Mouse (Mus musculus): Measurements from ENCODE around the gene Ccl24. TPM values are rescaled to one million over a fixed set of nuclear protein-coding genes. Genes with fewer than 3 reads are reported as not detected.

Gene Ccl24
- polyA plus RNA-seq, 1 experiment from 2014 or later = 34.3 TPM

DNA sequence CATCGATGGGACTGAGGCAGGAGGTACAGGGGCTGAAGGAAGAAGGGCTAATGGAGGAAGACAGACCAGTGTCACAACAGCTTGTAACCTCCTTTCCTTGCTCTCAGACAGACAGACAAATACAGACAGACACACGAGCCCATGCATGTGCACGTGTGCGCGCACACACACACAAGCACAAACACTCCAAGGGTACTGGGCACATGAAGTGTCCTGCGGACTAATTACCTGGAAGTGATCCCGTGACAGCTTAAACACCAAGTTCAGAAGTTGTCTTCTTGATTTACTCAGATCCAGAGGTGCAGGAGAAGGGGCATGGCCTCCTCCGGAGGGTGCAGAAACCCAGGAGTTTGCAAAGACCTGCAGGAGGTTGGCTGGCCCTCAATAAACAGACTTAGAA lies 12.8 kb upstream of the Ccl24 start:
- H3K27me3 ChIP-seq (replicated peaks; ENCODE audit: control insufficient read depth, insufficient read depth, low read length) = no peaks in the 10 kb centered on the region
- H3K4me1 ChIP-seq (ENCODE audit: control insufficient read depth, insufficient read depth, low read length) = no peaks in the 10 kb centered on the region
- no peak overlapping the region for H3K4me2 ChIP-seq (ENCODE audit: low read depth, low read length)
- no peaks in the 10 kb centered on the region for H3K9me3 ChIP-seq (ENCODE audit: control insufficient read depth, low read length)
- 86% methylated on average over 8 of the region's 8 CpGs for WGBS
- no peak for ATAC-seq
- no peak overlapping the region for H3K27ac ChIP-seq (ENCODE audit: low read length)
- no peaks in the 10 kb centered on the region for H3K36me3 ChIP-seq (ENCODE audit: control insufficient read depth, insufficient read depth, low read length)
- H3K9ac ChIP-seq (ENCODE audit: low read depth, low read length) = no peak overlapping the region
- H3K4me3 ChIP-seq (ENCODE audit: low read length) = no peak overlapping the region

DNA sequence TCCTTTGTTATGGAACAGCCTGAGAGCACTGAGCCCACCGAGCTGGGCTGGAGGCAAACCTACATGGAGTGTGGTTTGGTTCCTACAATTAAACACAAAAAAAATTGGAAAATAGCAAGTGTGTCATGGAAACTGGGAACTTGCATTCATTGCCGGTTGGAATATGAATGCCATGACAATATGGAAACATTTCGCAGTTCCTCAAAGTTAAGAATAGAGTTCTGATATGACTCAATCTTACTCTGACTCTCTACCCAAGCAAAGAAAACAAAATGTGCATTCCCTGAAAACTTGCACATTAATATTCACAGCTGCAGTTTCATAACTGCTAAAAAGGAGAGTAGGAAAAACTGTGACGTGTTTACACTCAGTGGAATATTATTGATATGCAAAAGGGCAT lies 9.5 kb upstream of the Ccl24 start:
- H3K9me3 ChIP-seq (ENCODE audit: control insufficient read depth, low read length) = no peaks in the 10 kb centered on the region
- H3K9ac ChIP-seq (ENCODE audit: low read depth, low read length) = no peak overlapping the region
- no peaks in the 10 kb centered on the region for H3K4me1 ChIP-seq (ENCODE audit: control insufficient read depth, insufficient read depth, low read length)
- 86% methylated on average over 4 of the region's 4 CpGs for WGBS
- H3K4me2 ChIP-seq (ENCODE audit: low read depth, low read length) = no peak overlapping the region
- H3K27me3 ChIP-seq (replicated peaks; ENCODE audit: control insufficient read depth, insufficient read depth, low read length) = no peaks in the 10 kb centered on the region
- no peak for ATAC-seq
- no peak overlapping the region for H3K27ac ChIP-seq (ENCODE audit: low read length)
- no peak overlapping the region for H3K4me3 ChIP-seq (ENCODE audit: low read length)
- H3K36me3 ChIP-seq (ENCODE audit: control insufficient read depth, insufficient read depth, low read length) = no peaks in the 10 kb centered on the region

DNA sequence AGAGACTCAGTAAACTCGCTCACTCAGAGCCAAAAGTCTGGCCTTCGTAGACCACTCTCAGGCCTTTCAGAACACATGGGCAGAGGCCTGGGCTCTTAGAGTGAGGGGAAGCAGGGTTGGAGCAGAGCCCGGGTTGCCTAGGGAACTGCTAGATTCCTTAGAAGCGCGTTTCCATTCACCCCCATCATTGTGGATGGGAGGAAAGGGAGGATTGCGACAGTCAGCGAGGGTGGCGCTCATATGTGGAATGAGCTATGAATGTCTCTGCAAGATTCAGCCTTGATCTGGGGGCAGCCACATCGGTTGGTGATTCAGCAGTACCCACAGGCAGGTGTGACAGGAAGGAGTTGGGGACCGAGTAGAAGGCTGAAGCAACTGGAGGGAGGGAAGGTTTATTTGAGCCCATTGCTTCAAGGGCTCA lies 6.5 kb upstream of the Ccl24 start:
- H3K36me3 ChIP-seq (ENCODE audit: control insufficient read depth, insufficient read depth, low read length) = no peaks in the 10 kb centered on the region
- no peak overlapping the region for H3K4me2 ChIP-seq (ENCODE audit: low read depth, low read length)
- no peaks in the 10 kb centered on the region for H3K9me3 ChIP-seq (ENCODE audit: control insufficient read depth, low read length)
- 83% methylated on average over 10 of the region's 10 CpGs for WGBS
- no peak overlapping the region for H3K27ac ChIP-seq (ENCODE audit: low read length)
- H3K4me3 ChIP-seq (ENCODE audit: low read length) = no peak overlapping the region
- H3K4me1 ChIP-seq (ENCODE audit: control insufficient read depth, insufficient read depth, low read length) = no peaks in the 10 kb centered on the region
- ATAC-seq = no peak
- no peak overlapping the region for H3K9ac ChIP-seq (ENCODE audit: low read depth, low read length)
- H3K27me3 ChIP-seq (replicated peaks; ENCODE audit: control insufficient read depth, insufficient read depth, low read length) = no peaks in the 10 kb centered on the region

DNA sequence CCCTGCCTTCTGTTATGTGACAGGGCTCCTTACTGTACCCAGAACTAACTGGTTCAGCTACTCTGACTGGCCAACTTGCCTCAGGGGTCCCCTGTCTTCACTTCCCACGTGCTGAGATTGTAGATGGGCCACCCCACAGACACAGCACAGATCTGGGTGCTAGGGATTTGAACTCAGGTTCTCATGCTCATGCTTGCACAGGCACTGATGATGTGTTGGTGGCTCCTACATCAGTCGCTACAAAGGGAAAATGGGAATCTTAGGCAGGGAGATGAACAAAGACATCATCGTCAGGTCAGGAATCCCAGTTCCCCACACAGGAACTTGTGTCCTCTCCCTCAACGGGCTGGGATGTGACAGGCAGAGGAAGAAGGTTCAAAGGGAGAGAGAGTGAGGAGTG lies 3.2 kb upstream of the Ccl24 start:
- no peaks in the 10 kb centered on the region for H3K36me3 ChIP-seq (ENCODE audit: control insufficient read depth, insufficient read depth, low read length)
- H3K4me1 ChIP-seq (ENCODE audit: control insufficient read depth, insufficient read depth, low read length) = no peaks in the 10 kb centered on the region
- no peak overlapping the region for H3K27ac ChIP-seq (ENCODE audit: low read length)
- WGBS = 69% methylated on average over 4 of the region's 4 CpGs
- ATAC-seq = no peak
- H3K4me2 ChIP-seq (ENCODE audit: low read depth, low read length) = no peak overlapping the region
- no peak overlapping the region for H3K9ac ChIP-seq (ENCODE audit: low read depth, low read length)
- H3K27me3 ChIP-seq (replicated peaks; ENCODE audit: control insufficient read depth, insufficient read depth, low read length) = no peaks in the 10 kb centered on the region
- no peak overlapping the region for H3K4me3 ChIP-seq (ENCODE audit: low read length)
- no peaks in the 10 kb centered on the region for H3K9me3 ChIP-seq (ENCODE audit: control insufficient read depth, low read length)

DNA sequence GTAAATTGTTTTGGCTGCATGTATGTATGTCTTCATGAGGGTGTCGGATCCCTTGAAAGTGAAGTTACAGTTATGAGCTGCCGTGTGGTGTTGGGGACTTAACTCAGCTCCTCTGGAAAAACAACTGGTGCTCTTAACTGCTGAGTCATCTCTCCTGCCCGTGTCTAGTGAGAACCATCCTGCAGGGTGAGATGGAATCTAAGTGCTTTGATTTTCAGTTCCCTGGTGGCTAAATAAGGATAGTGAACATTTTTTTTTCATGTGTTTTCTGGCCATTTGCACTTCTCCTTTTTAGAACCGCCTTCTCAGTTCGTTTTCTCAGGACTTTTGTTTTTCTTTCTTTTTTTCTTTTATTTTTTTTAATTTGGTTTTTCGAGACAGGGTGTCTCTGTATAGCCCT lies 4.2 kb downstream of the Ccl24 start:
- WGBS = 64% methylated on average over 6 of the region's 6 CpGs
- ATAC-seq = no peak
- H3K27ac ChIP-seq (ENCODE audit: low read length) = no peak overlapping the region

DNA sequence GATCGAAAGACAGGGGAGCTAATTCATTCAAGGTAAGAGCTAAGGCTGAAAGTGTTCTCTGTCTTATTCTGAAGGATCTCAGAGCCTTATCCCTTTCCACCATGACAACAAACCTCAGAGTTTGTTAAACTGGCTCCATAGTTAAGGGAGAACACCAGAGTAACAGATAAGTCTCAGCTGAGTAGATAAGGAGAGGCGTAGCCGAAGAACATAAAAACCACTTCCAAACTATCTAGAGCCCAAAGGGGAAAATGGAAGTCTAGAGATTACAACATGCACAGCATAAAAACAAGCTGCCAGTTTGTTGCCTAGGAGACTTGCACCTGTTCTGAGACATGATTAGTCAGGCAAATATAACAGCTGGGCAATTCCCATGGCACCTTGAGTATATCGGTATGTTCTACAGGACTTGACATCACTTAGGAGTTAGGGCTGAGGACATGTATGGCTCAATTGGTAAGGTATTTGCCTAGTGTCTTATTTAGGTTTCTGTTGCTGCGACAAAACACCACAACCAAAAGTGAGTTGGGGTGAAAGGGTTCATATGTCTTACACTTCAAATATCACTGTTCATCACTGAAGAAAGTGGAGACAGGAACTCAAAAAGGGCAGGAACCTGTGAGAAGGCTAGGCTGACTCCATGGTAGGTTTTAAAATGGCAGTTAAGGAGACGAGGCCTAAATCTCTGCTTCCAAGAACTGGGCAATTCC lies 5.1 kb downstream of the Ccl24 start:
- Histone ChIP-seq H3K9me3 (ENCODE audit: control insufficient read depth, low read length) (no peaks in the 10 kb centered on the region), H3K36me3 (ENCODE audit: control insufficient read depth, insufficient read depth, low read length) (no peaks in the 10 kb centered on the region), H3K4me3 (ENCODE audit: low read length) (no peak overlapping the region), H3K4me2 (ENCODE audit: low read depth, low read length) (no peak overlapping the region), H3K27me3 (replicated peaks; ENCODE audit: control insufficient read depth, insufficient read depth, low read length) (no peaks in the 10 kb centered on the region), H3K27ac (ENCODE audit: low read length) (no peak overlapping the region), H3K4me1 (ENCODE audit: control insufficient read depth, insufficient read depth, low read length) (0 out of 2 replicates have a peak, but pooled peaks cover 2% of the 10 kb centered on the region), H3K9ac (ENCODE audit: low read depth, low read length) (no peak overlapping the region)
- no peak for ATAC-seq
- WGBS = 88% methylated on average over 6 of the region's 6 CpGs

More for the DNA sequence above, 4.2 kb downstream of the Ccl24 start:
- Histone ChIP-seq H3K9ac (ENCODE audit: low read depth, low read length) (no peak overlapping the region), H3K36me3 (ENCODE audit: control insufficient read depth, insufficient read depth, low read length) (no peaks in the 10 kb centered on the region), H3K9me3 (ENCODE audit: control insufficient read depth, low read length) (no peaks in the 10 kb centered on the region), H3K4me1 (ENCODE audit: control insufficient read depth, insufficient read depth, low read length) (0 out of 2 replicates have a peak, but pooled peaks cover 2% of the 10 kb centered on the region), H3K4me3 (ENCODE audit: low read length) (no peak overlapping the region), H3K4me2 (ENCODE audit: low read depth, low read length) (no peak overlapping the region), H3K27me3 (replicated peaks; ENCODE audit: control insufficient read depth, insufficient read depth, low read length) (no peaks in the 10 kb centered on the region)

DNA sequence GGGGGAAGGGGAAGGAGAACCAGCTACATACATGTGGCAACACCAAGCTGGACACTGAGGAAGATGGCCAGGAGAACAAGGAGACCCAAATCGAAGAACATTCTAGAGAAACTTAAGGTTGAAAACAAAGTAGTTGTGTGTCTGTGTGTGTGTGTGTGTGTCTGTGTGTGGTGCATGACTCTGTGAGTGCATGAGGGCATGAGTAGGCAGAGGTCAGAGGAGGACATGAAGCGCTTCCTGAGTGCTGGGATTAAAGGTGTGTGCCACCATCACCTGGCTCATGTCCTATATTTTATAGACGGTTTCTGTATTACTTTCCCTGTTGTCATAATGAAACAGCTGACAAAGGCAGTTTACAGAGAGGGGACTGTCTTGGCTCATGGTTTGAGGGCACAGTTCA lies 9.4 kb downstream of the Ccl24 start, which contains the start of gene Ccl26:
Gene Ccl26, minus strand, starts transcription at position 101 of the 400 bp plus-strand sequence.
- no peak within 1 kb of the TSS for H3K9ac ChIP-seq (ENCODE audit: low read depth, low read length)
- H3K27ac ChIP-seq (ENCODE audit: low read length) = no peak within 1 kb of the TSS
- no peak within 1 kb of the TSS for H3K4me2 ChIP-seq (ENCODE audit: low read depth, low read length)
- no peaks in the 10 kb centered on the region for H3K27me3 ChIP-seq (replicated peaks; ENCODE audit: control insufficient read depth, insufficient read depth, low read length)
- H3K4me1 ChIP-seq (ENCODE audit: control insufficient read depth, insufficient read depth, low read length) = 0 out of 2 replicates have a peak, but pooled peaks cover 2% of the 10 kb centered on the region
- no peaks in the 10 kb centered on the region for H3K9me3 ChIP-seq (ENCODE audit: control insufficient read depth, low read length)
- H3K4me3 ChIP-seq (ENCODE audit: low read length) = no peak within 1 kb of the TSS
- WGBS = 74% methylated on average over 3 of the region's 3 CpGs
- ATAC-seq = no peak
- no peaks in the 10 kb centered on the region for H3K36me3 ChIP-seq (ENCODE audit: control insufficient read depth, insufficient read depth, low read length)

DNA sequence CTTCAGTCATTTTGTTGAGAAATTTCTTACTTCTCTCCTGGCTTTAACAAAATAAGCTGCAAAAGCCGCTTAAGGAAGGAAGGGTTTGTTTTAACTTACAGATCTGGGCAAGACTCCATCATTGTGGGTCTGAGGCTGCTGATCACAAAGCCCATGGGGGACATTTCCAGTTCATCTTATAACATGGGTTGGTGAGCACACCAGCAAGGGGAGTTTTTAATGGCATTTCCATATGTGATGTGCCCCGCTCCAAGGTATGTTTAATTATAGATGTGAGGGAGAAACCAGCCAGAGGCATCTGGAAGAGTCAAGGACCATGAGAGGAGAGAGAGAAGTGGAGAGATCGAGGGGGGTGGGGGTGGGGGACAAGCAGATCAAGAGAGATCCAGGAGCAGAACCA lies 15.2 kb downstream of the Ccl24 start:
- no peaks in the 10 kb centered on the region for H3K27me3 ChIP-seq (replicated peaks; ENCODE audit: control insufficient read depth, insufficient read depth, low read length)
- no peak overlapping the region for H3K9ac ChIP-seq (ENCODE audit: low read depth, low read length)
- H3K36me3 ChIP-seq (ENCODE audit: control insufficient read depth, insufficient read depth, low read length) = no peaks in the 10 kb centered on the region
- no peaks in the 10 kb centered on the region for H3K4me1 ChIP-seq (ENCODE audit: control insufficient read depth, insufficient read depth, low read length)
- no peak overlapping the region for H3K27ac ChIP-seq (ENCODE audit: low read length)
- no peak for ATAC-seq
- WGBS = 71% methylated on average over 3 of the region's 3 CpGs
- H3K9me3 ChIP-seq (ENCODE audit: control insufficient read depth, low read length) = no peaks in the 10 kb centered on the region
- no peak overlapping the region for H3K4me3 ChIP-seq (ENCODE audit: low read length)
- H3K4me2 ChIP-seq (ENCODE audit: low read depth, low read length) = no peak overlapping the region

DNA sequence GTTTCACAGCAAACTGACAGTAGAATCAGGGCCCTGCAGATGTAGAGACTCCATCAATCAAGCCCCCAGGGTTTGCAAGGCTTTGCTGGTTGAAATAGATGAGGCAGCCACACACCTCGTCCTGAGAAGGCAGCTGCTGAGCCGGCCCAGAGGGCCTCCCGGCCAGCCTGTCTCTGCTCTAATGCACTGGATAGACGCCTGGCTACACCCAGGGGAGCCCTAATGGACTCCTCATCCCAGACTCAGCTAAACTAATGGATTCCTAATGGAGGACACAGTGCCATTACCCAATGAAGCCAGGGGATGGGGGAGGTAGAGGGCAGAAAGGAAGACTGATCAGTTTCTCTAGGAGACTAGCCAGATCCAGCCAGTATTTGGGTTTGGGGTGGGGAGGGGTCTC lies 15.8 kb downstream of the Ccl24 start:
- no peak for ATAC-seq
- Histone ChIP-seq H3K4me2 (ENCODE audit: low read depth, low read length) (no peak overlapping the region), H3K9ac (ENCODE audit: low read depth, low read length) (no peak overlapping the region), H3K27me3 (replicated peaks; ENCODE audit: control insufficient read depth, insufficient read depth, low read length) (no peaks in the 10 kb centered on the region), H3K27ac (ENCODE audit: low read length) (no peak overlapping the region), H3K9me3 (ENCODE audit: control insufficient read depth, low read length) (no peaks in the 10 kb centered on the region), H3K4me3 (ENCODE audit: low read length) (no peak overlapping the region), H3K4me1 (ENCODE audit: control insufficient read depth, insufficient read depth, low read length) (no peaks in the 10 kb centered on the region), H3K36me3 (ENCODE audit: control insufficient read depth, insufficient read depth, low read length) (no peaks in the 10 kb centered on the region)
- WGBS = 28% methylated on average over 4 of the region's 4 CpGs

DNA sequence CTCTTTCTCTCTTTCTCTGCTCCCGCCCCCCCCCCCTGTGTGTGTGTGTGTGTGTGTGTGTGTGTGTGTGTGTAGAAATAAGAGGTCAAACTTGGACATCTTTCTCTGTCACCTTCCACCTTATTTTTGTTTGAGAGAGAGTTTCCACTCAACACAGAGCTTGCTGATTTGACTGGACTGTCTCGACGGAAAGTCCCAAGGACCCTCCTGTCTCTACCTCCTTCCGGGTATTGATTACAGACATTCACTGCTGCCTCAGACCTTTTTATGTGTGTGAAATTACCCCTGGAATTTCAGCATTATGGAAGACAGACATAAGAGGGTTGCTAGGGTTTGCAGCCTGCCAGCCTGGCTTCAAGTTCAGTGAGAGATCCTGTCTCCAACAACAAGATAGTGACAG lies 16.6 kb downstream of the Ccl24 start:
- 69% methylated on average over 3 of the region's 4 CpGs for WGBS
- Histone ChIP-seq H3K9ac (ENCODE audit: low read depth, low read length) (no peak overlapping the region), H3K4me3 (ENCODE audit: low read length) (no peak overlapping the region), H3K4me2 (ENCODE audit: low read depth, low read length) (no peak overlapping the region), H3K4me1 (ENCODE audit: control insufficient read depth, insufficient read depth, low read length) (no peaks in the 10 kb centered on the region), H3K27me3 (replicated peaks; ENCODE audit: control insufficient read depth, insufficient read depth, low read length) (no peaks in the 10 kb centered on the region), H3K9me3 (ENCODE audit: control insufficient read depth, low read length) (no peaks in the 10 kb centered on the region), H3K36me3 (ENCODE audit: control insufficient read depth, insufficient read depth, low read length) (no peaks in the 10 kb centered on the region), H3K27ac (ENCODE audit: low read length) (no peak overlapping the region)
- ATAC-seq = no peak

Measured in intestine, embryonic 16.5 days (tissue).